Mouse (Mus musculus) ovary, postnatal 36 days (tissue): ENCODE measurements around the gene Dock10.

Experiments
- DNase-seq: peaks from one replicate; pipeline ENCODE4 v3.0.0; 2022; ENCODE audit warnings: low spot score, mixed read lengths

Gene Dock10

DNA sequence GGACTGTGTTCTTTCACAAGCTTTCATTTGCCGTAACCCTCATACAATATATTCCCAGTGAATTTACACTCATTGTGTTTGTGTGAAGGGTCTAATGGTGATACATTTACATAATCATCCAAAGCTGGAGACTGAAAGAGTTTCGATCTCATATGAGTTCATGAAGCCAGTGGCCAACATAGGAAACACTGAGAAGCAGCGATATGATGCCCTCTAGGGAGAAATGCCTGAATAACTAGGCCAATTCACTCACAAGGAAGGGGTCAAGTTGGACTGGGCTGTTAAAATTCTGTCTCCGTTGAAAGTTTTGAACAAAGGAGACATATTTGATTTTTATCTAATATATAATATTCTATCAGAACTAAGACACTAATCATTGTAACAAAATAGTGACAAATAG is 30.9 kb downstream of the Dock10 start:
- no peak for DNase-seq

DNA sequence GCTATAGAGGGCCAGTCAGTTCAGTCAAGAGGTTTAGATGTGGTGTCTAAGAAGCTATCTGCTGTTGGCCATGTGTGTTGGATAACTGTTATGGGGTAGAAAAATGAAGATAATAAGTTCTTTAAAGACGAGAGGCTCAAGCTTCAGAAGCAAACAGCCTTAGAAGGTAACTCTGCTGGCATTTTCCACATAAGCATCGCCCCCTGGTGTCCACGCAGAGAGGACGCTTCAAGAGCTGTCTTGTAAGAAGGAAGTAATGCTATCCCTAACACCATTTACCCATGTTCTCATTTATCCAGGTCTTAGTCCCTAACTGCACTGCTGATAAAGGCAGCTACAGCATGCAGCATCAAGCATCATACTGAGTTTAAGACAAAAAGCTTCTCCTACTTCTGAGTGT is 35.7 kb downstream of the Dock10 start:
- peak; percentile 42 for DNase-seq

- no peak for DNase-seq
These were observed 36.3 kb downstream of the Dock10 start for GRCm38 (mm10) chr1:80722001-80722400.

DNA sequence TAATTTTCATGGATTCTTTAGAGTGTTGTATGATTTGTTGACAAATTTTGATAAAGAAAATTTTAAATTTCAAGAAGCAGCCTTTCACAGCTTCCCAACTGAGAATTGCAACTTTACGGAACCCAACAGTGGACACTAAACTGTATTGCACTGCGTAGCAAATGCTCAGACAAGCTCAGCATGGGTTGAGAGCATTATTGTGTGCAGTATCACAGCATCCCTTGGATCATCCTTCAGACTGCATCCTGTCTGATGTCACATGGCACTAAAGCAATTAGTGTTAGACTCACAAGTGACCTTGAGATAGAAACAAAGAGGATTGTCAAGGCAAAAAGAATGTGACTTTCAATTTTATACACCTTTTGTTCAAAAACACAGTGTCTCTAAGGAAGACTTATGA is 37.1 kb downstream of the Dock10 start:
- no peak for DNase-seq

DNA sequence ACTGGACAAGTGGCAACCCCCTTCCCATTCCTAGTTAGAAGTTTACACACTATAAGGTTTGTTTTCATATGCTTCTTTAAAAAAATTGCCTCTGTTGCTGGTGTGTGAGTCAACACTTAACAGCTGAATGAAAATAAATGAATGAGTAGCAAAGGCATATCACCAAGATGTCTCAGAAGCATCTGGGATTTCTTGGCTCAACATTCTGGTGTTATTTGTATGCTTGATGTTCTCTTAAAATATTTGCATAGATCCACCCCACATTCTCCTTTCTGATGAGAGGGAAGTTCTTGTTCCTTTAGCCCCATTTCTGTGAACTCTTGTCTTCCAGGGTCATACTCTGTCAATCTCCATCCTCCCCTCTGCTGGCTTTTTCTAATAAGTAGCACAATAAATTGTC is 38.2 kb downstream of the Dock10 start:
- no peak for DNase-seq

DNA sequence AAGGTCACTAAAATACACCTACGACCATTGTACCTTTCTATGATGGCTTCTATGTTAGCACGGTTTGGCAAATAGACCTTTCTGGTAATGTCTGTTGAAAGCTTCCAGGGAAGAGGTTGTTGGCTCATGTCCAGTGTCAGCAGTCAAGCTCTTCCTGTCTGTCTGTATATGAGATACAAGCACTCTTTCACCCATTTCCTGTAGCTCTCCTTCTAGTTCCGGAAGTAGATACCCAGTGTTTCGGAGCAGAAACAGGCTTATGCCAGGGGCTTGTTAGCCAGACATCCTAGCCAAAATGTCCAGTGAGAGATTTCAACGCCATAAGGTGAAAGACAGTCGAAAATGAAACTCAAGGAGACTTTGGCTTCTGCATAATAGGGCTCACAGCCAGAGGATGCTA is 38.9 kb downstream of the Dock10 start:
- no peak for DNase-seq

GRCm38 (mm10) chr1:80718666-80719065 is 39.7 kb downstream of the Dock10 start:
- no peak for DNase-seq

GRCm38 (mm10) chr1:80715917-80716316 is 42.4 kb downstream of the Dock10 start:
- no peak for DNase-seq

DNA sequence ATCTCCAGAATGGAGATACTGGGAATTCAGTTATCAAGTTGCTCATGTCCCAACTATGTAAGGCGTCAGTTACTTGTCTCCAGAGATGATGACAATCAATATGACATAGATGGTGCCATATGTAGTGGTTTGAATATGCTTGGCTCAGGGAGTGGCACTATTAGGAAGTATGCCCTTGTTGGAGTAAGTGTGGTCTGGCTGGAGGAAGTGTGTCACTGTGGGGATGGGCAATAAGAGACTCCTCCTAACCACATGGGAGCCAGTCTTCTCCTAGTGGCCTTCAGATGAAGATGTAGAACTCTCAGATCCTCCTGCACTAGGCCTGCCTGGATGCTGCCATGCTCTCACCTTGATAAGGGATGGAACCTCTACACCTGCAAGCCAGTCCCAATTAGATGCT is 44.4 kb downstream of the Dock10 start:
- DNase-seq, result no peak

DNA sequence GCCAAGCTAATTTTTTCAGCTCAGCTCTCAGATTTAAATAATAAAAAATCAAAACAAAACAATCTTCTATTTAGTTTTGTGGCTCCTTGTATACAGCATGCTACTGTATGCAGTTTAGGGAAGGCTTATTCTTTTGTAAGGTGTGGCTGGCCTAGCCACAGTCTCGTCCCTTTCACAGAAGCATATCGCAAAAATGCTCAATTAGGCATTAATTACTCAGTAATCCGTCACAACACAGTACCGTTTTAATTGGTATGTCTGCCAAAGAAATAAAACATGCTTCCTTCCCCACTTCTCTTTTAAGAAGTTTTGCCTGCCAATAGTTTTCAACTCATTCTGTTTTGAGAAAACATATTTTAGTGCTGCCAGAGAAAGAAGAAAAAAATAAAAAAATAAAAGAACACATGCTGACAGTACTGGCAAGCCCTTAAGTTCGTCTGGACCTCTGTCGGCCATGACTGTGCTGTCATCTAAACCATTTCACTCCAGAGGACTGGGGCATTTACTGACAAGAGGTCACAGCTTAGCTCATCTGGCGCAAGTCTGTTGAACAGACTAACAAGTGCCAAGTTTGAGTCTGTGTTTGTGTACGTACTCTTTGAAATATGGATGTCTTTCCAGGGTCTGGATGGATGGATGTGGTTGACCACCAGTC is 47.6 kb downstream of the Dock10 start:
- no peak for DNase-seq

- DNase-seq, result no peak
These were observed 48.2 kb downstream of the Dock10 start for GRCm38 (mm10) chr1:80710097-80710541.

DNA sequence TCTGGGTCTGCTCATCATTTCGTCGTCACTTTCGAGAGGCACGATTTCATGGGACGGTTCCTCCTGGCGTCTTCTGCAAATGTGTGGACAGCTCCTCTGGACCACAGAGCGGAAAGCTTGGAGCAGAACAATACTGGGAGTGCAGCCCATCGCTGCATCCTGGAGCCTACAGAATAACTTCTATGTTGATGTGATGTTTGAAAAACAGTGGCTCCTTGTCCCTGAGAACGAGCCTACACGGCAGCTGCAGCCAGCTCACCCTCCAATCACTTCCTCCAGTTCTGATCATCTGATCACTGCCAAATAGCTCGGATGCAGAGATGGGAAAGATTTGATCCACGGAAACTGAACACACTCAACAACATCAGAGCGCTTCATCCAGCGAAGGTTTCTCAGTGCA is 49.0 kb downstream of the Dock10 start:
- no peak for DNase-seq

DNA sequence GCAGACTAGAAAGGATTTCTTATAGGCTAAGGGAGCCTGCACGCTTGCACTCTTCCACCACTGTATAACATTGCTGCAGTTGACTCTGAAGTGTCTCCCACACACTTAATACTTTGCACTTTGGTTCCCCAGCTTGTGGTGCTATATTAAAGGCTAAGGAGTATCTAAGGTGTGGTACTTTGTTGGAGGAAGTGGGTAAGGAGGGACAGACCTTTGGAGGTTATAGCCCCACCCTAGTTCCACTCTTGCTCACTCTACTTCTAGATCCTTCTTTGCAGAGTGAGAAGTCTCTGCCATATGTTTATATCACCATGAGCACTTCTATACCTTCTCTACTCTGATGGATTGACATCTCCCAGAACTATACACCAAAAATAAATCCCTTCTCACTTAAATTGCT is 55.0 kb downstream of the Dock10 start:
- no peak for DNase-seq

- no peak for DNase-seq
These were observed 82.2 kb downstream of the Dock10 start for GRCm38 (mm10) chr1:80676004-80676673.

GRCm38 (mm10) chr1:80671730-80672129 is 86.6 kb downstream of the Dock10 start:
- no peak for DNase-seq

DNA sequence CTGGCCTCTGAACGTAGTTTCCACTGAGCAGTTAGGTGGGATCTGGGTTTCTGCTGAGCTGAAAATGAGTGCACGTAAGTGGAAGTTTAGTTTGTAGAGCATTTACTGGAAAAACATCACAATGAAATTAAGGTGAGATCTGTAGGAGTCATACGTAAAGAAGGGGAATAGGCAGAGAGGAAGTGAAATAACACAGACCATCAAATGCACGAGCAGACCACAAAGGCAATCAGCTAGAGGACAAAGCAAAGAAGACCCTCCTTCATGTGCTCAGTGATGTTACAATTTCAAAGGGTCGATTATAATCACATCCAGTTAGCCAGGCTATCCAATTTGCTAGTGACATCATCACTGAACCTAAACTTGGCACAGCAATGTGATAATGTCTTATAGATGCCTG is 87.3 kb downstream of the Dock10 start:
- DNase-seq, result no peak

- no peak for DNase-seq
These were observed 87.9 kb downstream of the Dock10 start for GRCm38 (mm10) chr1:80670387-80670786.

- DNase-seq, result no peak
These were observed 92.6 kb downstream of the Dock10 start for GRCm38 (mm10) chr1:80665761-80666160.

DNA sequence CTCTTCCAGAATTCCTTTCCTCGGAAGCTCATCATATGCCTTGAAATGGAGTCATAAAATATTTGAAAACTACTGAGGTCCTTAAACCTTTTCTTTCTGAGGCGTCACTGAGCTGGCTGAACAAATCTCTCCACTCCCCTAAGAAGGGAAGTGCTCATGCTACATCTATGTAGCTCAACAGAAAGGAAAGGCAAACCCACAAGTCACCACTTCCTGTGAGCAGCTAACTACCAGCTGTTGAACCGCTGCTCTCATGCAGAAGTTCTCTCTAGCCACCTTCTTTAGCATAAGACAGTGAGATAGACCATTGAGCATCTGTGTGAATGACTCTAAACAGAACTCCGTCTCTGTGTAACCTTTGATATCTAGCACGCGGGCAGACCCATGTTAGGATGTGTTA is 93.2 kb downstream of the Dock10 start:
- no peak for DNase-seq

DNA sequence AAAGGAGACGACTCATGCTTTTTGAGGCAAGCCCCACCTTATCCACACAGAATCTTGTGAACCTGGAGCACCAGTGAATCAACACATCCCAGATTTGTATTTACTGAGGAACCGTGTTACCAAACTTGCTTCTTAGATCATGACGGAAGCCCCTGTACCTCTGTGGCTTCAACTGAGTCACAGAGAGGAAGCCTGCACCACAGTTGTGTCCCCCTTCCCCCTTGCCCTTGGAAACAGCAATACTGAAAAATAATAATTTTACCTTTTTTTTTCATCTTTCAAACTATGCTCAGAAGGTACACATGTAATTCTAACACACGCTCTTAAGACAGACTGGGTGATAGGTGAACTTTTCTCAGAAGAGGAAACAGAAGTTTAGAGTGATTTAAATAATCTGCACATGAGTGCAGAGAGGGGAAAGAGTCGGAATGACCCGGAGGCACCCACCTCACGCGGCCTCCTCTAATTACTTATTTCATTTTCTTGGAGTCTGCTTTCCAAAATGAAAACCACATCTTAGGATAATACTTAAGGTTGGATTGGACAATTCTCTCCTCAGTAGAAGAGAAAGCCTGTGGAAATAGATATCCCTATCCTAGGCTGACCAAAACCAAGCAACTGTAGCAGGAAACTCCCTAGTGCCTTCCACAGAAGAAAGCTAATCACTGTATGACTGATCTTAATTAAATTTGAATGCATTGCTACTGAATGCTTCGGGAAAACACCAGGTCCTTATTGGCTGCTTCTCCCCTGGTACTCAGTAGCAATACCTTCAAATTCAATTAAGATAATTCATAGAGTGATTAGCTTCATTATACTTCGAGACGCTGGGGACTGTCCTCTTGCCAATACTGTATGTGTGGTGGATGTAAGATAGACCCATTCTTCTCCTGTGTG is 96.6 kb downstream of the Dock10 start:
- DNase-seq, result no peak

DNA sequence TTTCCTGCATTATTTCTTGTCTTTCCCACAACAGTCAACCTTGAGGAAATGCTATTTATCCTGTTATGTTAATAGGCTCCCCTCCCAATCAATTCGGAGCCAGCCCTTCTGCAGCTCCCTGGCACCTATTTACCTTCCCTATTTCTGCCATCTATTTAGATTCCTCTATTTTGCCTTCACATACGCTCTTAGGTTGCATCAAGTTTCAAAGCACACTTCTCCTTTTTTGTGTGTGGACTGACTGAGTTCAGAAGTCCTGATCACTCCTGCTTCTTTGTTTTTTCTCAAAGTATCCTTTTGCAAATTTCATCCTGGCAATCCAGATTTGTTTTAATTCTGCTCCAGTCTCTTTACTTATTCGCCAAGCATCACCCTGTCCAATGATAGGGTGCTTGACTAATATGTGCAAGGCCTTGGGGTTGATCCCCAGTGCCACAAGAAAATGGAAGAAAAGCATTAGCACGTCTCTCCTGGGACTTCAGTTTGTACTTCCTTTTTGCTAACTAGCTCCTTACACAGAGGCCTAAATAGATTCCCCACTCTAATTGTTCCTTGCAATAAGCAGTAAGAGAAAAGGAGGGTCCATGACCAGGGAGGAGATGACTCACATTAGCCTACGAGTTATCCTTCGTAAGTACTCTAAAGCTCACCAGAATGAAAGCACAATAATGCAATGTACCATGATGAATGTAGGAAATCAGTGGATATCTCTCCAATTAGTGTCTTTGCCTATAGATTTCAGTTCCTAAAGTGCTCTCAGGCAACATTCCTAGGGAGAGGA is 98.7 kb downstream of the Dock10 start:
- no peak for DNase-seq

- no peak for DNase-seq
These were observed 101.9 kb downstream of the Dock10 start for GRCm38 (mm10) chr1:80656389-80656788.
